Mouse (Mus musculus) liver, embryonic 15.5 days (tissue): ENCODE results near the gene Pds5b. TPM values are rescaled to one million over a fixed set of nuclear protein-coding genes. Genes with fewer than 3 reads are reported as not detected.

Experiments used
- polyA plus RNA-seq: library from polyadenylated mRNA; unstranded; fragments of >200 nt; fragmentation: Nextera tagmentation; extraction: Ambion mirVana; gene quantifications from 2 replicates; pipeline ENCODE4 v1.2.1, GENCODE M21; 2015

The Pds5b gene
- polyA plus RNA-seq, 1 experiment from 2014 or later: 9.2 TPM

Other genes with a start within 250 kb of the Pds5b start
- not detected in 2 replicates for gene Zar1l, start 155.6 kb upstream of the Pds5b start, polyA plus RNA-seq
- gene Brca2, start 151.1 kb upstream of the Pds5b start, polyA plus RNA-seq: 18.9 and 20.3 TPM in 2 replicates
- gene N4bp2l1, start 76.6 kb upstream of the Pds5b start, polyA plus RNA-seq: 13.3 and 14.5 TPM in 2 replicates
- gene N4bp2l2, start 7.6 kb upstream of the Pds5b start, polyA plus RNA-seq: 15.0 and 18.8 TPM in 2 replicates